Mouse (Mus musculus) MN1 (cell line): ENCODE data around the gene Zfhx3.
A peak's percentile ranks its signal among the peaks of the same experiment; 100 is the strongest.

Experiments
- DNase-seq: peaks from one replicate; pipeline ENCODE4 v3.0.0-alpha.2; 2016; ENCODE audit warnings: low spot score

Zfhx3 gene

GRCm38 (mm10) chr8:108098598-108098997 is 156.2 kb downstream of the Zfhx3 start:
- DNase-seq: no peak

- no peak for DNase-seq
These were observed 158.7 kb downstream of the Zfhx3 start for GRCm38 (mm10) chr8:108101131-108101530.

GRCm38 (mm10) chr8:108101978-108102865 is 159.8 kb downstream of the Zfhx3 start:
- DNase-seq: no peak

GRCm38 (mm10) chr8:108104471-108105098 is 162.1 kb downstream of the Zfhx3 start:
- no peak for DNase-seq

- peak; percentile 36 for DNase-seq
These were observed 182.6 kb downstream of the Zfhx3 start for GRCm38 (mm10) chr8:108125053-108125452.

GRCm38 (mm10) chr8:108125491-108125890 is 183.0 kb downstream of the Zfhx3 start:
- DNase-seq: peak; percentile 55

GRCm38 (mm10) chr8:108146536-108146935 is 204.1 kb downstream of the Zfhx3 start:
- no peak for DNase-seq

GRCm38 (mm10) chr8:108148599-108149249 is 206.3 kb downstream of the Zfhx3 start:
- no peak for DNase-seq

- no peak for DNase-seq
These were observed 228.4 kb downstream of the Zfhx3 start for GRCm38 (mm10) chr8:108170804-108171203.

GRCm38 (mm10) chr8:108183296-108183695 is 240.9 kb downstream of the Zfhx3 start:
- no peak for DNase-seq

GRCm38 (mm10) chr8:108183948-108184347 is 241.5 kb downstream of the Zfhx3 start:
- no peak for DNase-seq

GRCm38 (mm10) chr8:108186289-108186688 is 243.8 kb downstream of the Zfhx3 start:
- no peak for DNase-seq

GRCm38 (mm10) chr8:108188044-108188443 is 245.6 kb downstream of the Zfhx3 start:
- no peak for DNase-seq

- no peak for DNase-seq
These were observed 252.1 kb downstream of the Zfhx3 start for GRCm38 (mm10) chr8:108194571-108194970.

- no peak for DNase-seq
These were observed 272.6 kb downstream of the Zfhx3 start for GRCm38 (mm10) chr8:108215026-108215425.

- no peak for DNase-seq
These were observed 275.9 kb downstream of the Zfhx3 start for GRCm38 (mm10) chr8:108218171-108218840.

GRCm38 (mm10) chr8:108220511-108220910 is 278.1 kb downstream of the Zfhx3 start:
- no peak for DNase-seq

- DNase-seq: no peak
These were observed 279.6 kb downstream of the Zfhx3 start for GRCm38 (mm10) chr8:108222091-108222490.

- DNase-seq: no peak
These were observed 289.9 kb downstream of the Zfhx3 start for GRCm38 (mm10) chr8:108232326-108232725.

GRCm38 (mm10) chr8:108234481-108234880 is 292.0 kb downstream of the Zfhx3 start:
- no peak for DNase-seq

- DNase-seq: no peak
These were observed 294.3 kb downstream of the Zfhx3 start for GRCm38 (mm10) chr8:108236715-108237114.

- DNase-seq: no peak
These were observed 297.1 kb downstream of the Zfhx3 start for GRCm38 (mm10) chr8:108239531-108239930.
